Mouse (Mus musculus) spleen, adult 2 months (tissue): ENCODE results near the gene Adgrf3.

Source experiments
- CTCF ChIP-seq: fragments of 200-500 bp; IDR thresholded peaks from 2 replicates; pipeline ENCODE4 v1.5.1; 2011; ENCODE audit warnings: mild to moderate bottlenecking, inconsistent platforms; ENCODE audit not compliant: insufficient read depth, insufficient read length, insufficient replicate concordance; ENCODE audit errors: extremely low read depth
- POLR2A ChIP-seq: fragments of 200-500 bp; IDR thresholded peaks from 2 replicates; pipeline ENCODE4 v1.6.1; 2011; ENCODE audit warnings: low read depth, low read length, inconsistent platforms

GRCm38 (mm10) chr5:30232271-30232971 is 26.9 kb upstream of the Adgrf3 start, which contains the start of gene Selenoi:
- TF ChIP-seq POLR2A (peak; percentile 58), CTCF (no peak)
